Mouse (Mus musculus) left cerebral cortex, adult 18-20 months (tissue): ENCODE results near the gene Hoxb5. TPM values are rescaled to one million over a fixed set of nuclear protein-coding genes. Genes with fewer than 3 reads are reported as not detected.

Source experiments
- DNase-seq, 2 experiments: peaks; one replicate each; pipeline ENCODE4 v3.0.0; 2021 to 2022; ENCODE audit warnings: low spot score in 2 of 2, mixed read lengths in 1 of 2
- total RNA-seq, 2 experiments: library from RNA; stranded (reverse); gene quantifications; 2 replicates each; pipeline ENCODE4 v1.2.3; 2021

Gene Hoxb5
- total RNA-seq, 2 experiments from 2014 or later = not detected

DNA sequence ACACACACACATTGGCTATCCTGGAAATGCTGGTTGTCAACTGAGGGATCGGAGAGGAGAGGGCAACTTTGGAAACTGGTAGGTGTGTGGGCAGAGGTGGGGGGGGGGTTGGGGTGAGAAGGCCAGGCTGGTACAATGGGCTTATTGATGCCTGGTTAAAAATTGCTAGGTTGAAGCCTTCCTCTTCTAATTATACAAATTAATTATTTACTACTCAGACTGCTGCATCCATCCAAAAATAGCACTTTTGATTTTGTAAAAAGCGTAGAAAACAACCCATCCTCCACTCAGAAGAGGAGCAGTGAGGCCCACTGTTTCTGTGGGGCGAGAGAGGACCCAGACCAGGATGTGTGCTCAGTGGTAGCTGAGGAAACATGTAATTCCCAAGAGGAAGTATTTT, 31.9 kb downstream of the Hoxb5 start:
- no peak for DNase-seq

GRCm38 (mm10) chr11:96336597-96336996, 33.5 kb downstream of the Hoxb5 start:
- no peak for DNase-seq

GRCm38 (mm10) chr11:96337026-96337425, 33.9 kb downstream of the Hoxb5 start:
- DNase-seq = no peak

DNA sequence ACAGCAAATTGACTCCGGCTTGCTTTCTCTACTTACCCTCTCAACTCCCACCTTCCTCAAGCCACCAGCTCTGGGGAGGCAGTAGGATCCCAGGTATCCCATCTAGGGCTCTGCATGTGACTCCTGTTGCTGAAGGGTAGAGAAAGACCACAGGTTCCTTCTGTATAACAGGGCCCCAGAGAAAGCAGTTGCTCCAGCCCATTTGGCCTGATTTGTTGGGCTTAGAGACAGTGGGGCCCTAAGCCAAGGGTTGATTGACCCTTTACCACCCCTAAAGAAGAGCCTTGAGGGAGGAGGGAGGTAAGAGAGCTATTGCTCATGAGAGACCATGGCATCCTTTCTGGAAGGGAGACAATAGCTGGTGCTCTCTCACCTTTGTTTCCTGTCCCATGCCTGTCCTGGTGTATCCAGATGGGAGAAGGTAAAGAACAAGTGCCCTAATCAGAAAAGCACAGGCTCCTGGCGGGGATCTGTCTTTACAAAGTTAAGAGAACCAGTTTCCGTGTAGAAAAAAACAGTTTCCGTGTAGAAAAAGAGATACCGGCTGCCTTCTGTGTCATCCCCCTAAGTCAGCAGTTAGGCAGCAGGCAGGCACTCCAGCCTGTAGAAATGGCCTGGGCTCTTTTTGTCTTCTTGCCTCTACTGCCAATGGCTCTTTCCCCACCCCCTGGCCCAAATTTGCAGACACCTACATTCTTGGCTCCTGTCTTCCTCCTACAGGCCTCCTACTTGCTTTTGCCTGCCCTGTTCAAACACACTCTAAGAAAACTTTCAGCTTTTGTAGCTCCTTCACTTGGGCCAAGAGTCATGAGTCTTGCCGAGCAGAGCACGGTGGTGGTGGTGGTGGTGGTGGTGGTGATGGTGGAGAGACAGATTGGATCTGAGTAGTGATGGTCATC, 36.1 kb downstream of the Hoxb5 start:
- no peak for DNase-seq

DNA sequence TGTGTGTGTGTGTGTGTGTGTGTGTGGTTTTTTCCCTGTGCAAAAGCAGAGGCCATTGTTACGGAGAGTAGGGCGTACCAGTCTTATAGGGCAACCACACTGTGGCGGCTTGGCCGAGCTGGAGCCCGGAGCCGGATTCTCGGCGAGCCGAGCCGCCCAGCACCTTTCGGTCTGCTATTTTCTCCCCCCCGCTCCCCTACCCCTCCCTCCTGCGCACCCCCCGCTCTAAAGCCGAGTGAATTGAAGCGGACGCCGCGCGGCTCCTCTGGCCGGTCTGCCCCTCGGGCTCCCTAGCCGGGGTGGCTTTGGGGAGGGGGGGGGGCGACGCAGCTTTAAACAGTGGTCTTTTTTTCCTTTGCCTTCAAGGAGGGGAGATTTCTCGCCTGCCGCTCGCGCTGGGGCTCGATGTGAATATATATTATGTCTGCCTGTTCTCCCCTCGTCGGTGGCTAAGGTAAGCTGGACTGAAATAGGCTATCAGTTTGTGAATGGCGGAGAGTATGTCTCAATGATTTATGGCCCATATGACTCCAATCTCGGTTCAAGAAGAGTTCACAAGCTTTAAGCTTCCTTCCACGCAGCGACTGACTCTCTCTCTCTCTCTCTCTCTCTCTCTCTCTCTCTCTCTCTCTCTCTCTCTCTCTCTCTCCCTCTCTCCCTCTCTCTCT, 37.7 kb downstream of the Hoxb5 start:
- DNase-seq = no peak

GRCm38 (mm10) chr11:96341701-96342575, 38.8 kb downstream of the Hoxb5 start:
- DNase-seq = no peak

DNA sequence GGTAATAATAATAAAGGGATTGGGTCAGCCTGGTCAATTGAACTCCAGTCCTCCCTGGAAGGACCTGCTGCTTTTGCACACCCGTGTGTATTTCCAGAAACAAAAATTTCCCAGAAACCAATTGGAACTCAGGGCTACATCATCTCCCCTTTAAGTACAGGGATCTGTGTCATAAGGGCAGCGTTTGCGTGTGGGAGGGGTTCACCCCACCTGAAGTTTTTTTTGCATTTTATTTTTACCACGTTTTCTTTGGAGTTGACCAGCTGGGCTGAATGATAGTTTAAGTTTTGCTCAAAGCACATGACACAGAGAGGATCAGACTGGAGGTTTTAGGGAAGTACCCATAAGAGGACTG, 39.4 kb downstream of the Hoxb5 start:
- DNase-seq = no peak

GRCm38 (mm10) chr11:96343206-96343745, 40.1 kb downstream of the Hoxb5 start:
- no peak for DNase-seq

GRCm38 (mm10) chr11:96344061-96344877, 41.1 kb downstream of the Hoxb5 start:
- DNase-seq = no peak

DNA sequence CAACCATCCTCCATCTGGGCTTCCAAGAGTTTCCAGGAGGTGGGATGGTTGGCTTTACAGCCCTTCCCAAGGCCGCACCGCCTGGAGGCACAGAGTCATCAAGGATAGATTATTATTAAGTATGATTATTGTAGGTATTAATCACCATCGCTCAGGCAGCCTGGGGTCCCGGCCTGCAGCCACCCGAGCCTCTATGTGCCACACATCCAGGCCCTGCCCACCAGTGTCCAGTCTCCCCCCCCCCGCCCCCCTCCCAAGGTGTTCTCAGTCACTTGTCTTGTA, 41.7 kb downstream of the Hoxb5 start:
- no peak for DNase-seq

- no peak for DNase-seq
These were observed 42.2 kb downstream of the Hoxb5 start for GRCm38 (mm10) chr11:96345220-96345892.

- no peak for DNase-seq
These were observed 43.0 kb downstream of the Hoxb5 start for GRCm38 (mm10) chr11:96345893-96346806.

GRCm38 (mm10) chr11:96346916-96347520, 43.9 kb downstream of the Hoxb5 start:
- no peak for DNase-seq

DNA sequence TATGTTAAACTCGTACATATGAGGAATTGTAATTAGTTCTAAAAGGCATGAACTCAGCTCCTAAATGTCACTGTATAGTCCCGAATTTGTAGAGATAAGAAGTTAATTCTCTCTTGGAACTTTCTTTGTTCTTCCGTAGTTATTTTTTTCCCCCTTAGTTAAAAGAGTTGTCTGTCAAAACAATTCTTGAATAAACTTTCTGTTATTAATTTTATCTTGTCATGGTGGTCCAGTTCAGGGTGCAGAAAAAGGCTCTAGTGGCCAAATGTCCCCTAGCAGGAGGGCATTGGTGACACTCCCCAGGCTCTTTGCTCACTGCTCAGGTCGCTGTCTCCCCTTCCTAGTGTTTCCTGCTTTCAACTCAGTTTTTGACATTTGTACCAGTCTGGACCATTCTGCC, 44.6 kb downstream of the Hoxb5 start:
- DNase-seq = no peak

DNA sequence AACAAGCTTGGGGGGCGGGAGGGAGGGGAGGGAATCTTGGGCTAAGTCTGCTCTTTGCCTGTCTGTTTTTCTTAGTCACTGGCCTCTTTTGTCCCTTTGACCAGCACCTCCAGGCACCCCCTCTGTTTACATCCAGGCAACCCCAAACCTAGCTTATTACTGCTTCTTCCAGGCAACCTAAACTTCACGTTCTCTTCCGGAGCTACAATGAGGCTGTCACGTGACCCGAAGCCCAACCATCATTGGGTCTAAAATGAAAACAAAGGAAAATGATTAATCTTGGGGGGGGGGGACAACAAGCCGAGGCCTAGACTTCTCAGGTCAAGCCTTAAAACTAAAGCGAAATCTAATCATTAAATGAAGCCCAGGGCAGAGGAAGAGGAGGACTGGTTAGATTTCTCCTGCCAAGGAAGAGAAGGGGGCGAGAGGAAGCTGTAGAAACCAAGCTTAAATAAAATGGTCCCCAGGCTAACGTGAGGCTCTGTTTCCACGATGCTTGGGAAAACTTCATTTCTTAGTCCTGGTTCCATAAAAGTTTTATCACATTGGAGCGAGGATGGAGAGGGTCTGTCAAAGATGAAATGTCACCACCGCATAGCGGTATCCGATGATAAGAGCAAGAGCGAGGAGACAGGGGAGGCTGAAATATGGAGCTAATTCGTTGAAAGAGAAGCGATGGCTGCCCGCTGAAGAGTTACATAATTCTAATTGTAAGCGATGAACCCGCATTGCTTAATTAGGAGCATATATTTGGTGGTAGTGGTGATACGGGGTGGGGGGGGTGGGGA, 45.2 kb downstream of the Hoxb5 start:
- no peak for DNase-seq

DNA sequence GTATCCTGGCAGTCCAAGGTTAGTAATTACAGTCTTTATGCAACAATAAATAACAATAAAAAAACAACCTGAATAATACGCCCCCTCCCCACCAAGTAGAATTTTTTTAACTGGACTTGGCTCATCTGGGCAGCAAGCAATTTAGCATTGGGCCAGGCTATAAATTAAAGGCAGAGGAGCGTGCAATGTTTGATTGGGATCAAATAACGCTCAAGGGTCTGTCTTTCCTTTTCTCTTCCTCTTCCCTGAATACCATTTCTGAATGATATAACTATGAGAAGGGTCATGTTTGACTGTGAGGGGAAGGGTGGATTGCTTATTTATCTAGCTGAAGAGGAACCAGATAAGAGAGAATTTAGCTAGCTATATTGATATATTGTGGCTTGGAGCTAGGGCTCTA, 45.9 kb downstream of the Hoxb5 start:
- no peak for DNase-seq

DNA sequence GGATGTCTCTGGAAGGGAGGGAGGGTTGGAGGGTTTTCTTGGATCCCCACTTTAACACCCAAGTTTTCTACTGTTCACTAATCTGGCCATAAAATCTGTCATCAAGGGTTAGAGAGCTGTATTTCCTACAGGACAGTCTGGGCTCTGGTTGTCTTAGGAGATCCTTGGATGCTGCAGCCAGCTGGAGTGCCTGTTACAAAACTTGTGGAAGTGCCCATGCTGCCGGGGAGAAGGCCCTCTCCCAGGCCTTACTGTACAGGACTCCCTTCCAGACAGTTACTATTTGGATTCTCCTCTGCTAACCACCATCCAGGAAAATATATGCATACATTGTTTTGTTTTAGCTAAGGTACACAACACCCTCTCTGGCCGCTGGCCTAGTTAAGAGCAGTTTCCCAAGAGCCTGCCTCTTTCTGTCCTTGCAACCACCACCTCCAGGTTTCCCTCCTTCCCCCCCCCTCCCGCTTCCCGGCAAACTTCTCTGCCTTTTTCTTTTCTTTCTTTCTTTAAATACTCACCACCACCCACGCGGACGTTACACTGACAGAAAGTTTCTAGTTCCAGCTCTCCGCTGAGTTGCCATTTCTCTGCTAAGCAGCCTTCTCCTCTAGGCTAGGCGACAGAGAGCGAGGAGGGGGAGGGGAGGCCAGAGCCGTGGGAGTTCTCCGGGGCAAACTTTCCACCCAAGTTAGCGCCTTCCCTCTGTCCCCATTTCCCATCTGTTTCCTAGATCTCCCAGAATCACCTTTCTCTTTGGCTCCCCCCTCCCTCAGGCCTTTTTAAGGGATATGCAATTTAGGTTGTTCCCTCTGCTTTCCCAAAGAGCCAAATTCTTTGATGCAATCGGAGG, 46.6 kb downstream of the Hoxb5 start:
- DNase-seq = no peak
